Mouse (Mus musculus) thymus, postnatal 4 days (tissue): ENCODE measurements at regions not wholly inside any gene's neighbourhood (a gene's known extent, or its start where the extent isn't known, plus 50 kb on each side); places are given as distances from the start of the nearest gene placed in this dataset.

Experiments used
- DNase-seq: peaks from one replicate; pipeline ENCODE4 v3.0.0; 2021

DNA sequence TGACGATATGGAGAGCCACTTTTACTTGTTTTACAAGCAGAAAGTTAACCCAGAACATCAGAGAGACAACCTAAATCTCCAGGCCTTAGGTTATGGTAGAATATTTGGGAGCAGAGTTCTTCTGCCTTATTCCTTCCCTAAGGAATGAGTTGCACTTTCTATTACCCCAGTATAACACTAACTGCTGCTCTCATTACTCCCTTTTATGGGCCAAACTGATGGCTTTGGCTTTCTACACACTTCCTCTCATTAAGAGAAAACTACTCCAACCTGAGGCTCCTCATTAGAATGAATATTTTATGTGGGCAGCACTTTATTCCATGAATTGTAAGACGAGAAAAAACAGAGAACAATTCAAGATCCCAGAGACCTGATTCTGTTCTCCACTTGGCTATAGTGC lies 289.0 kb upstream of the Tnc start:
- no peak for DNase-seq

DNA sequence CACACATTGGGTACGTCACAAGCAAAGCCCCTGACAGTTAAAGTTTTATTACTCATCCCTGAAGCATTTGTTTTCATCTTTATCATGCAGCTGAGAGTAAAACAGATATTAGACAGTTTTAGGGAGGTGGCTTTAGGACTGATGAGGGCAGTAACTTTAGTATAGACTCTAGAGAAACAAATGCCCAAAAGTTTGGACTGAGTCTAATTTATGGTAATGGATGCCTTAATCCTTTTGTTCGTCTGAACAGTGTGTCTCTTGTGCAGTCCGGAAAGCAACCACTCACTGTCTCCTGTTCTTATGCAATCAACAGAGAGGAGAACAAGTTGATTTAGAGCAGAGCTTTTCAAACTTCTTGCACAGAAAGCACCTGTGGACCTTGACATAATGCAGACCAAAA lies 283.4 kb upstream of the Tnc start:
- DNase-seq = no peak

DNA sequence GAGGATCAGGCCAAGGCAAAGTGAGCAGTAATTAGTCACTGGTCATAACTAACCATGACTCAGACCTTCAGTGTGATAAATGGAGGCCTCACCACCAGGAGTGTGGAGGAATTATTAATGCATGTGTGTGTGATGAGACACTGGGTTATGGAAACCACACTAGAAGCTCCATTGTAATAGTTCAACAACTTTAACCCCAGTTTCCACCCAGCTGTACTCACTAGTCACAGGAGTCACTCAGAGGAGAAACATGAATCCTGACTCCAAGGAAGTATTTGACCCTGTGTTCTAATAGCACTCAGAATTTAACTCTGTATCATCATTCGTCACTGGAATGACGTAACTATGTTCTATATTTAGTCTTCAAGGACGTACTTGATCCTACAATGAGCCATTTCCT lies 277.6 kb upstream of the Tnc start:
- no peak for DNase-seq

DNA sequence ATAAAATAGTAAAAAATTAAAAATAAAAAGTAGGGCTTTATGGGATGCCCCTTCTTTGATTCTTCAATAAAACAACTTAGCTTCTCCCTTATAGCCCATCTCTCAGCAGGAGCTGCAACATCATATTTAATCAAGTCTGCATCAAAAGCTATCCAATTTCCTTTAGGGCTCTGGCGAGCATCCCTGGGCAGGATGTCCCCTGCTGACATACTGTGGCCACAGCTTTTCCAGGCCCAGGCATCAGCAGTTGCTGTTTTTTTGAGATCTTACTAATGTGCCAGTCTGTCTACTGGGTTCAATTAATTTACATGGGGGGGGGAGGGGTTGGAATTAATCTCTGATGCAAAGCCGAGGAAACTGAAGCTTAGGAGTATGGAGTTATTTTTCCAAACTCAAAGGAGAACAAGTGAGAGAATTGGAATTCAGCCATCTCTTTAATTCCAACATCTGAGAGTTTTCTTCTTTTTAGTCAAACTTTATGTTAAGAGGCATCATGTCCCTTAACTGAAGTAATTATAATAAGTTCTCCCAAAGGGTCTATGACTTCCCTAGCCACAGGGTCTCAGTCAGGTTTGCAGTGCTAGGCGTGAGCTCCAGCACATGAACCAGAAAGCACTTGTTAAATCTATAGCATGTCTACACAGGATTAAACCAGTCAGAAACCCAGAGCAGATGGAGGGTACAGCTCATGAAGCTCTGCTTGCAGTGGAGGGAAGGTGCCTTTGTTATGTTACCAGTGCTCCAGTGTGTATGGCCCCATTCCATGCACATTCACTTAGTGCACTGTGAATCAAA lies 269.9 kb upstream of the Tnc start:
- no peak for DNase-seq

DNA sequence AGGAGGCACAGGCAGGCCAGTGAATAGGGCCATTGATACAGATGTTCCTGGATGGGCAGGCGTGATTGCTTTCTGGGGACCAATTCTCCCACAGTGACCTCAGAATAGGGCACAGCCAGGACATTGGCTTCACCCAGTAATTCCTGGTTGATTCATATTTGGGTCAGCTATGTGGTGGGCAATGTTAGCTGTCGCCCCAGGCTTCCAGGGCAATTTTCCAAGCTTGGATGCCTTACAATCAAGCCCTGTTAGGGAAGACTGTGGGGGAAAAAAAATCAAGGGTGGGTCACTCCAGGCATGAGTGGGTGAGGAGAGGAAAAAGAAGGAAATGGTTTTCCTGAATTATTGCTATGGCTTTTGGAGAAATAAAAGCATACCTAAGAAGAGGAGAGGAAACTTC lies 250.1 kb upstream of the Tnc start:
- no peak for DNase-seq

DNA sequence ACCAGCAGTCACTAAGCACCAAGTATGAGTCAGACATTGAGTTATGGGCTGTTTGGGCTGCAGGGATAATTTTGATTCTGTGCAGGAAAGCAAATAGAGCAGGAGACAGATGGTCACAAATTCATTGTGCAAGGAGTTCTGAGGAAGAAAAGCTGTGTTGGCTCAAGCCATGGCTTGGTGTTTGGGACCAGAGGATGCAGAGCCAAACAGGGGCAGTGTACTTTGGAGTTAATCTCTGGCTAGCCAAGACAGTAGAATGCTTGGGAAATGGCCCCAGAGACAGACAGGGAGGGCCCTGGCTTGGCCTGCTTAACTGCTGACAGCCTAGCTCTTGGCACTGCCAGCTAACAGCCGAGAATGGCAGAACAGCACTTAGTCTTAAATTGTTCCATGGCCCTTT lies 235.7 kb upstream of the Tnc start:
- no peak for DNase-seq

DNA sequence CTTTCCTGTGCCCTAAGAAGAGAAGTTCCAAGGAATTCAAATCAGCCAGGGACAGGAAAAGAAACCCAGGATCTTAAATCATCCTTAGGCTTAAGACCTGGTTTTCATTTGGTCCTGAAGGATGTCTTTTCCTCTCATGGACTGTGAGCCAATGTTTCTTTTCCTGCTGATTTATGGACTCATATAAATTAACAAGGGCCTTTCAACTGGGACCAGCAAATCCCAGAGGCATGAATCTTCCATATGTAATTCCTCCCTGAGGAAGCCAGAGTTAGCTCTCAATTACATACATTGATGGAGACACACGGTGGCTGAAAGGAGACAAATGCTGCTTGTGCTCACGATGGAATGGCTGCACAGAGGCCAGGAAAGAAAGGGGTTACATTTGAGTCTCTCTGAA lies 230.2 kb upstream of the Tnc start:
- DNase-seq = no peak

DNA sequence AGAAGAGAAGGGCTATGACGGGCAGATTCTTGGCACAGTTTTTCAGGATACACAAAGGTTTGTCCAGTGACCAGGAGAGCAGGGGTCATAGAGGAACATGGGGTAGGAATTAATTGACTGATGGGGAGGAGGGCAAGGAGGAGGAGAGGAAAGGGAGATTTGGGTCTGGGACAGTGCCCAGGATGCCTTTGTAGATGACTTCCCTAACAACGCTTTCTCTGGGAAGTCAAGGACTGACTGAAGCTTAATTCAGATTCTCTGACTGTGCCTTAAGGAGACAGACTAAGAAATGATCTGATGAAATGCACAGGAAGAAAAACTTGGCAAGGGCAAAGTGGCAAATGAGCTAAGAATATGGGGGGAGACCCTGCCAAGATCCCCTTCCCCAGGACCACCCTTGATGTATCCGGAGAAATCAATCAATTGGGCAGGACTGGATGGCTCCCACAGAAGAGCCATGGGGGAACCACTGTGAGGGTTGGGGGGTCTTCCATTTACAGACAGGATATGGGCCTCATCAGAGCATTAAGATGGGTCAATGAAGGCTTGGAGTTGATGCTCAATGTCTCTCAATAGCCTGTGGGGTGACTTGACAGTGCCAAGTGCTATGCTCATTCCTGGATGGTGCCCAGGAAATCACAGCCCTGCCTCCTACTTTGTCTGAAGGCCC lies 227.6 kb upstream of the Tnc start:
- no peak for DNase-seq

DNA sequence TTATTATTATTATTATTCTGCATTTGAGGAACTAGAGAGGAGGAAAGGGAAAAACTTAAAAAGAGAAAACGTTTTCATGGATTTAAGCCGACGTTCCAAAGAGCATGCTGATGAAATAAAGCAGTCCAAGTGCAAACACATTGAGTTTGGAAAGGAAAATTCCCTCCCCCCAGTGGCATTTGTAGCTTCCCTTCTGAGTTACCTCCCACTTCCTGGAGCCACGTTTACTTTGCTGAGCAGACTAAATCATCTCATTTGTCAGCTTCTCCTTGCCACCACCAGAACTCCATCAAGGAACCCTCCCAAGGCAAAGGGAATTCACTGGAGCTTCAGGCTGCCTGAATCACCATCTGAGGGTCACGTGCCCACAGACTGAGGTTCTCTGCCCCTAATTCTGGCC lies 223.0 kb upstream of the Tnc start:
- DNase-seq = no peak

DNA sequence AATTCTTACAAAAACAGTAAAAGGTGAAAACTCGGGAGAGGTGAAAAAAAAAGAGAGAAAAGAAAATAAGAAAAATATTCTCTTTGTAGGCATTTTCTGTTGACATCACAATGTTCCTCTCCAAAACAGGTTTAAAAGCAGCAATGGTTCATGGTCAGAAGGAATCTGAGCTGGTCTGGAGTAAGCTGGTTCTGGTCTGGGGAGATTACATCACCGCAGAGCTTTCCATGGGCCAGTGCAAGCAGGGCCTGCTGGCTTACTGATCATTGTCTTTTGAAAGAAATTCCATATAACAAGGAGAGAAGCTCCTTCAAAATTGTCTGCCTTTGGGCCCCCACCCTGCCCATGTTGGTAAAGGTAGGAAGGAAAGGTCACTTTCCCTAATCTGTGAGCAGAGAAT lies 222.3 kb upstream of the Tnc start:
- DNase-seq = no peak

DNA sequence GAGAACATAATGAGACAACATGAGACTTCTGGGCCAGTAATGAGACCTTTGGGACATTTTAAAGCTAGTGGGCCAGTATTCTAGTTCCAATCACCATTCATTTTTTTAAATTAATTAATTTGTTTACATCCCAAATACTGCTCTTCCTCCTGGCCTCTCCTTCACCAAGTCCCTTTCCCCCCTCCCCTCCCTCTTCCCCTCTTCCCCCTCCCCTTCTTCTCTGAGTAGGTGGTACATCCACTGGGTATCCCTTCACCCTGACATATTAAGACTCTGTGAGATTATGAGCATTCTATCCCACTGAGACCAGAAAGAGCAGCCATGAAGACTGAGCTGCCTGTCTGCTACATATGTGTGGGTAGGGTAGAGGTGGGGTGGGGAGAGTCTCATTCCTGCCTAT lies 213.7 kb upstream of the Tnc start:
- no peak for DNase-seq

DNA sequence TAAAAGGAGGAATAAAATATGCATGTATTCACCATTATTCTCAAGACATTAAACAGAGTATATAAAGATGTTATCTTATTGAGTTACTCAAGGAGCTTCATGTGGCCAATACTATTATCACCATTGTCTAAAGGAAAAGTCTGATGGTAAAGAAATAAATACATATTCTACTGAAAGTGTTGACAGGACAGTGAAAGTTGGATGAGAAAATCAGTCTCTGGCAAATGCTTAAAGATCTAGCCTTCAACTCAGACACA lies 213.3 kb upstream of the Tnc start:
- no peak for DNase-seq

DNA sequence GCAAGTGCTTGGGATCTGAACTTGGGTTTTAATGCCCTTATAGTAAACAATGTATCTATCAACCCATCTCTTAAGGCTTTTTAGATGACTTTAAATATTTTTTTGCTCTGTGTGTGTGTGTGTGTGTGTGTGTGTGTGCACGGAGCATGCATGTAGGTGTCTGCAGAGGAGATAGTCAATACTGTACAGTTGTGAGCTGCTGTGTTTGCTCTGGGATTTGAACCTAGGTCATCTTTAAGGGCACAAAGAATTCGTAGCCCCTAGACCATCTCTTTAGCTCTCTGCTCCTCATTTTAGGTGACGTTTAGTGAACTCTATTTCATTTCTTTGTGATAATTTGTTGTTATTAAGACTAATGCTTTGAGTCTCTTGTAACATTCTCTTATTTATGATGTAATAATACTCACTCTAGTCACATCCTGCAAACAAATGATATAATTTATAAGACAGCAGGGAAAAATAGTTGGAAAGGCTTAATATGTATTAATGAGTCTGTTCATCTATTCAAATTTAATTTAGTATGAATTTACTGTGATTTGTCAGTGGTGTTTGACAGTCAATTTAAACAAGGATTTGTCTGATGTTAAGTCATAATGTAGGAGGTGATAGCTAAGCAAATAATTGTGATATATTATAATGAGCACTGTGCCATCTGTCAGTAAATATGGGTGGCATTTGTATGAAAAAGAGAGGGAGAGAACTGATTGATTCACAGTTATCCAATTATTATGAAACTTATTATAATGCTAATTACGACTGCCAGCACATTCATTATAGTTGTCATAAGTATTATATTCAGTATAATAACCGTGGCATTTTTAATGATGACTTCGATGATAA lies 212.8 kb upstream of the Tnc start:
- DNase-seq = no peak

DNA sequence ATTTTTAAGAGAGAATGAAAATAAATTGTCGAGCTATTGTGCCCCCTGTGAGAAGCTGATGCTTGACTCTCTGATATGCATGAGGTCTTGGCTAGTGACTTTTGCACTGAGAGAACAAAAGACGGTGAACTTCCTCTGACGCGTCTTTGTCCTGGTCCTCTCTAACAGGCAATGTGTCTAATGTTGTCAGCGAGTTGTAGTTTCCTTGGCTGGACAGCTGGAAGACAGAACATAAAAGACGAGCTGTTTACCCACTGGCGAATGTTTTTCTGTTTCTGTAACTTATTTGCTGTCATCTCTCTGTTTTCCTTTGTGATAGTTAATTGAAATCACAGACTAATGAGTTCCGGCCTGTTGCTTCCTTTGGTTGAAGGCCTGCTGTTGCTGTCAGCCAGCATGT lies 208.4 kb upstream of the Tnc start:
- DNase-seq = no peak

DNA sequence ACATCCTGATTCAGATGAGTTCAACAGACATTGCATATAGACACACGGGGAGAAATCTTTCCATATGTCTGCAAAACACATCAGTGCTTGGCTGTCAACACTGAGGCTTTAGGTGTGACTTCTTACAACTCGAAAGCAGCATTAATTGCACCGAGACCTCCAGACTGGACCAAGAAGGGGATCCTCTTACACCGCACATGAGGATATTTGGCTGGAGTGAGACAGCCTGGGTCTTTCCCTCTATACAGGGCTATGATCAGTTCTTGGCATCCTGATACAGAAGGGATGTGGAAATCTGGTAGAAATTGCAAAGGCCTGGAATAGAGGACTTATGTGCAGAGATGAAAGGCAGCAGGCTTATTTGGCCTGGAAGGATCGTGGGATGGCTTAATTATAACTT lies 203.9 kb upstream of the Tnc start:
- DNase-seq = no peak

DNA sequence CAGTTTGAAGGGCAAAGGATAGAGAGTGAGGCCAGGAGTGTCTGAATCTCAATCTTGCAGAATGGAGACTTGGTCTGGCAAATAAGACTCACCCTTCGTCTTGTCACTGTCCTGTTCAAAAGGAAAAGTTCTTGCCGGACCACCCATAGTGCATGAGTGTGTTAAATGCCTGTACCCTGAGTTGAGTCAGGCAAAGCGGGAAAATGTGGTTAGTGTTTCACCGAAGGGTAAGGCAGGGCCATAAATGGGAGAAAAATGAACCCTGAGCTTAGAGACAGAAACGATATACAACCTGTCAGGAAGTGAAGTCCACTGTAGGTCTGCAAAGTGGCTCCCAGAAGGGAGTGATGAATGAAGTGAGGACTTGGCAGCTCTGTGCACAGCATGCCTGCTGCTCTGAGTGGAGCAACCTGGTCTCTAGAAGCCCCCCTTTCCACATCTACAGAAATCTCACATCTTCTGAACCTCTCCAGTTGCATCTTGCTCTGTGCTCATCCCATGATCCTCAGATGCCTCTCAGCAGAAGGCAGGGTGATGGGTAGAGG lies 191.5 kb upstream of the Tnc start:
- no peak for DNase-seq

DNA sequence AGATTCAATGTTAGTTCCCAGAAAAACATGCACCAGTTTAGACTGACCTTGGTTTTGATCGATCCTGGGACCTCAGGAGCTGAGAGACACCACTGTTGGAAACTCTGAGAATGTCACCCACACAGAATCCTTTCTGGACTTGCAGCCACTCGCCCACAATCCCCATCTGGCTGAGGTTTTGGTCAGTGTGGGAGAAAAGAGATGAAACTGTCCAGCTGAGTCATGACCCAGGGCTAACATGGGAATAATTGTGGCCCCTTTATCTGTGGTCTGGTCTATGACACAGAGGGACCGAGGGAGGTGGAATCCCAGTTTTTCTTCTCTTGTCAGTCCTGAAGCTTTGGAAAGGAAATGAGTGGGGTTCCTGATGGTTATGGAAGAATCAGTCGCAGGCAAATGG lies 188.7 kb upstream of the Tnc start:
- no peak for DNase-seq

DNA sequence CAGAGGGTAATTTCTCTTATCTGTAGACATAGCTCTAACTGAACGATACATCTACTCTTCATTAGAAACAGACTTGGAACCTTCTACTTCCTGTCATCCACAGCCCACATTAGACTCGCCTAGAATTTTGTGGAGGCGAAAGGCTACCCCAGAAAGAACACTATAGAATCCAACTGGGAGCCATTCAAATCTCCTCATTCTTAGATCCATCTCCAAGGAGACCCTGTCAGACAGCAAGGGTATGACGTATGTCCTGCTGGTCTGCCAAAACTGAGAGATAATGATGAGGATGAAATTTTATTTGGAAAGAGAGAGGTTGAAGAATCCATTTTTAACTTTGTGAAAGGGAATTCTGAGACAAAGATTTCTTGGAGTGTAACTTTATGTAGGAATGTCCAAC lies 185.3 kb upstream of the Tnc start:
- DNase-seq = no peak

DNA sequence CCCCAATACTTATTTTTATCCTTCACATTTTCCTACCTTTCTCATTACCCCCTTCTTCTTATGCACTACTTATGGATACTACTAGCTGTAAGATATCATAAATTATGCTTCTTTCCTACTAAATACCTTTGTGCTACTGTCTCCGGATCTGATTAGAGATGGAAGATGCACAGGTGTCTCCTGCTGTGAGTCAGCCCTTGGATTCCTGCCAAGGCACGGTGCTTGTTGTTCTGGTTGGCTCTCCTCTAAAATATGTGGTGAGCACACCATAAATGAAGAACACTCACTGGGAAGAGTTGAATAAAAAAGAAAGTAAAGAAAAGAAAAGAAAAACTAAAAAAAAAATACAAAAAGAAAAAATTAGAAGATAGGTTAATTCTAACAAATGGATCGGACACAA lies 181.5 kb upstream of the Tnc start:
- DNase-seq = no peak

DNA sequence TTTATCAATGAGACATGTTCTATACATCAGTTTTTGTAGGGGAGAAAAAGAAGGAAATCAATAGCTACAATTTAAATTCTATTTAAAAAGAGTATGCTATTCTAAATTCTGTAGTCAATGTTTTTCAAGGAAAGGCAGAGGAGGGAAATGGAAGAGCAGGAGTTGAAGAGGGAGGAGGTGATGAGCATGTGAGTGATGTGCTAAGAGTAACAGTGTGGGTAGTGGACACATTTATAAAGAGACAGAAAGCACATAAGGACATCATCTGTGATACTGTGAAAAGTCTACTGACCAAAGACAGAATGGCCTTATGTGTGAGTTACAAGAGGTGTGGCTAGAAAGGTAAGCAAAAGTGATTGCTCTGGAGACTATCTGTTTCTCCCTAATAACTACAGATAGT lies 179.8 kb upstream of the Tnc start:
- no peak for DNase-seq

DNA sequence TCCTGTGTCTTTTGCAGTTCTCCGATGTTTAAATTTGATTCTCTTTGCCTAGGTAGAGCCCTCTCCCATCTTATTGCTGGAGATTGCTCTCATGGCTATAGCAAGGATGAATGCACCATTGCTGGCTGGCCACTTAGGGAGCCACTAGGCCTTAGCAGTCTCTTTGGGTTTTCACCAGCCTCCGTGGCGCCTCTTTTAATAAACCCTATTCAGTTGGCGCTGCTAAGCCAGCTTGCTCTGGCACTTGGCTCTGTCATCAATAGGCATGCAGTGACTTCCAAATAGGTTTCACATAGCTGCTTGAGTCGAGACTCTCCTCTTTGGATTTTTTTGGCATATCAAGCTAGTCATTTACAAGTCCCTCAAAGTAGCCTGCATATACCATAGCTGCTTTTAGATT lies 178.1 kb upstream of the Tnc start:
- DNase-seq = no peak

DNA sequence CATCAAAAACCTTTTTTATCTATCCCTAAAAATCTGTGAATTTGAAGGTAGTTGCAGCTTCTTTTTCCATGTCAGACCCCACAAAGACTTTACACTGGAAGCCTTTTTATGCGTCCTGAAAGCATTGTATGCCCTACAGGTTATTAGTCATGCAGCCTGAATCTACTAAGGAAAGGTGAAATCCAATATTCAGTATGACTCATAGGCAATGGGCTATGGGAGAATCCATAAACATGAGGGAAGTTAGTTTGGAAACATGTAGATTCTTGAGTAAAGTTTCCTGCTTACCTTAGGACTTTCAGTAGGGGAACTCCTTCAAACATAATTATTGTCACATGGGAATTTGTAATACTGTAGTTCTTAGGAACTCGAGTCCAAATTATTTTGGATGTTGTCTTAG lies 173.0 kb upstream of the Tnc start:
- no peak for DNase-seq

DNA sequence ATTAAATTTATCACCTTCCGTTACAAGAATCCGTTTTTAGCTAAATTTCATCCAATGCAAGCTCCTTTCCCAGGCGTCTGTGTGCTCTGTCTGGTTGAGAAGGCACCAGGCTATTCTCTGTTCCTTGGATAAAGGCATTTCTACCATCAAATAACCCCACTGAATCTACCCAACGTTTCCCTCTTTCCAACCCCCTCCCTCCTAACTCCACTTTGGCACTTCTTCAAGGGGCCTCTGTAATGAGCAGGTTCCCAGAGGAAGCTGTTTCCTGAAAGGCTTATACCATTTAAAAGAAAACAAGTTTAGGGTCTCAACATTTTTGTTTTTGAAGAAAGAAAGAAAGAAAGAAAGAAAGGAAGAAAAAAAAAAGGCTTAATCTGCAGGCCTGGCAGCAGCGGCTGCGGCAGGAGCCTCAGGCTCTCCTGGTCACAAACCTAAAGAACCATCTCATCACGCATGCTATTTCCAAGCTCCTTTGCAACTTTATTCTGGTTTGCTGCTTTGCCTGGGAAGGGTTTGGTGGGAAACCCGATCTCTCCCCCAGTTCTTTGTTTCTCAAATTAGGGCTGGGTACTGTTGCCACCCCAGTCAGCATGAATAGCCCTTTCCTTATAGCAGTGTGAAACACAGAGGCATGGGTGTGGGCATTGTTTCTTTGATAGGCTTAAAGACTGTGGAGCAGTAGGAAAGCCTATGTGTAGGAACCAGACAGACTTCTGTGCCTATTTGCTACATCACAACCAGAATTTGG lies 160.5 kb upstream of the Tnc start:
- no peak for DNase-seq
